Comparison of ENCODE assay signal across 25 mouse cellular contexts in genomic region chr8:119947653-119948052, GRCm38 (mm10). TPM values are rescaled to one million over a fixed set of nuclear protein-coding genes. Genes with fewer than 3 reads are reported as not detected.
DNase-seq lines count a peak whose midpoint lies in the region; ATAC-seq and TF ChIP-seq lines count a peak whose summit lies in the region.
"Had no signal": no experiment of that assay in that cellular context is flagged by ENCODE, and none has a peak within 500 bp of the region (broad histone marks: within the 10 kb centered on the region; RNA-seq: fewer than 3 reads in every experiment).

No protein-coding gene starts in this region.

- no peak overlapping the region for H3K27ac ChIP-seq in hindbrain, postnatal 0 days
- H3K27ac ChIP-seq: forebrain, embryonic 10.5 days; forebrain, embryonic 13.5 days; gastrocnemius, adult 2 months; hindbrain, embryonic 10.5 days; hindbrain, embryonic 13.5 days; intestine, embryonic 15.5 days had no signal

- H3K4me3 ChIP-seq in hindbrain, postnatal 0 days (ENCODE audit: low read length): no peak overlapping the region
- H3K4me3 ChIP-seq: forebrain, embryonic 10.5 days; forebrain, embryonic 13.5 days; gastrocnemius, adult 2 months; hindbrain, embryonic 10.5 days; hindbrain, embryonic 13.5 days; intestine, embryonic 15.5 days had no signal

- H3K4me1 ChIP-seq in hindbrain, postnatal 0 days (ENCODE audit: insufficient read depth, low read length): no peaks in the 10 kb centered on the region

- peak; percentile 6 to 11 for DNase-seq in spleen, postnatal 36 days (ENCODE audit: low spot score in 2 of 2)
- no peak for DNase-seq in spleen, postnatal 10 days (ENCODE audit: low spot score in 2 of 2)
- peak; percentile 47 for DNase-seq in induced T-regulatory cell, adult 2 months (ENCODE audit: low read depth)
- peak; percentile 27 for DNase-seq in splenic B cell, adult 2 months (ENCODE audit: low read depth, low spot score)
- DNase-seq in left cerebral cortex, postnatal 25 days (ENCODE audit: low spot score in 2 of 2): no peak
- no peak for DNase-seq in kidney, postnatal 36 days
- DNase-seq in hindbrain, postnatal 0 days (ENCODE audit: low spot score): no peak
- DNase-seq: cerebellum, adult 18-20 months; cerebellum, postnatal 14 days; gastrocnemius, adult 2 months; gastrocnemius, postnatal 14 days; heart, adult 11 months; heart, postnatal 36 days had no signal

- H3K9me3 ChIP-seq in hindbrain, postnatal 0 days (ENCODE audit: low read length): no peaks in the 10 kb centered on the region
- H3K9me3 ChIP-seq: forebrain, embryonic 10.5 days; forebrain, embryonic 13.5 days; hindbrain, embryonic 10.5 days; hindbrain, embryonic 13.5 days; intestine, embryonic 15.5 days had no signal

- H3K36me3 ChIP-seq in splenic B cell, adult 2 months (ENCODE audit: control insufficient read depth, insufficient read depth, low read length, poor library complexity, severe bottlenecking): peaks cover 5% of the 10 kb centered on the region
- peaks cover 29% of the 10 kb centered on the region for H3K36me3 ChIP-seq in hindbrain, postnatal 0 days (ENCODE audit: insufficient read depth, low read length)

- H3K27me3 ChIP-seq in splenic B cell, adult 2 months (ENCODE audit: control insufficient read depth, insufficient read depth, low read length, poor library complexity, severe bottlenecking): no peaks in the 10 kb centered on the region
- H3K27me3 ChIP-seq in hindbrain, postnatal 0 days (ENCODE audit: insufficient read depth, low read length): no peaks in the 10 kb centered on the region
- H3K27me3 ChIP-seq: forebrain, embryonic 13.5 days; hindbrain, embryonic 13.5 days; intestine, embryonic 15.5 days had no signal

- ATAC-seq in CD4-positive, CD25-positive, alpha-beta regulatory T cell, adult 4 months: peak; percentile 21
- ATAC-seq in hindbrain, postnatal 0 days: no peak
- ATAC-seq: forebrain, embryonic 13.5 days; forebrain, embryonic 16.5 days; hindbrain, embryonic 16.5 days; intestine, embryonic 15.5 days had no signal

- 70% methylated on average over 19 of the region's 19 CpGs for WGBS in hindbrain, postnatal 0 days

- TF ChIP-seq CTCF in hindbrain, postnatal 0 days (IDR thresholded peaks at IDR 0.05; ENCODE audit: low read depth): no peak

- H3K9ac ChIP-seq in hindbrain, postnatal 0 days (replicated peaks; ENCODE audit: low read length): no peak overlapping the region
- H3K9ac ChIP-seq: forebrain, embryonic 13.5 days; hindbrain, embryonic 13.5 days; intestine, embryonic 15.5 days had no signal

- no peak overlapping the region for H3K4me2 ChIP-seq in hindbrain, postnatal 0 days (ENCODE audit: low read depth, low read length)
- H3K4me2 ChIP-seq: forebrain, embryonic 13.5 days; heart, embryonic 11.5 days; hindbrain, embryonic 13.5 days; intestine, embryonic 15.5 days had no signal

- intact Hi-C loops in left cerebral cortex, postnatal 25 days (cut with DNase I): no loop called here

RNA-seq across cellular contexts. Expression of gene Gm20388, which starts 37.0 kb away (rescaled TPM):
- polyA plus RNA-seq in CD4-positive, CD25-positive, alpha-beta regulatory T cell, adult 4 months (2017; shearing (Covaris generic)): 10 to 100 TPM; 10.7 to 12.8 TPM
- 10 to 100 TPM in 1 of 2 experiments, not detected in 1; 18.6 TPM for total RNA-seq in left cerebral cortex, postnatal 25 days (2021)
- total RNA-seq in hindbrain, postnatal 0 days (2014; rRNA removed): 58.0 and 71.3 TPM in 2 replicates
- polyA plus RNA-seq in hindbrain, postnatal 0 days (2015; fragmentation: Nextera tagmentation; extraction: Ambion mirVana): not detected in 2 replicates
- polyA plus RNA-seq: embryonic facial prominence, embryonic 14.5 days; heart, embryonic 14.5 days; heart, postnatal 0 days; intestine, embryonic 15.5 days had no signal

RNA-seq across cellular contexts. Expression of gene Usp10, which starts 37.5 kb away (rescaled TPM):
- 10 to 100 TPM; 56.3 to 97.3 TPM for polyA plus RNA-seq in CD4-positive, CD25-positive, alpha-beta regulatory T cell, adult 4 months (2017; shearing (Covaris generic))
- 10 to 100 TPM; 84.4 to 84.7 TPM for total RNA-seq in left cerebral cortex, postnatal 25 days (2021)
- 88.5 and 91.1 TPM in 2 replicates for total RNA-seq in hindbrain, postnatal 0 days (2014; rRNA removed)
- polyA plus RNA-seq in hindbrain, postnatal 0 days (2015; fragmentation: Nextera tagmentation; extraction: Ambion mirVana): 89.0 and 94.2 TPM in 2 replicates

RNA-seq across cellular contexts. Expression of gene Crispld2, which starts 44.6 kb away (rescaled TPM):
- polyA plus RNA-seq in CD4-positive, CD25-positive, alpha-beta regulatory T cell, adult 4 months (2017; shearing (Covaris generic)): under 1 TPM; 0.11 to 0.14 TPM
- 1 to 10 TPM; 2.1 to 2.5 TPM for total RNA-seq in left cerebral cortex, postnatal 25 days (2021)
- 3.5 and 5.6 TPM in 2 replicates for total RNA-seq in hindbrain, postnatal 0 days (2014; rRNA removed)
- polyA plus RNA-seq in hindbrain, postnatal 0 days (2015; fragmentation: Nextera tagmentation; extraction: Ambion mirVana): 2.5 and 2.6 TPM in 2 replicates

Comparison
In these comparisons a context has a peak if more than half of its experiments do, and no peak if none do; other contexts are left out.
1. DNase-seq: peak in spleen, postnatal 36 days (2 of 2), induced T-regulatory cell, adult 2 months (single experiment) and splenic B cell, adult 2 months (single experiment); none in spleen, postnatal 10 days (0 of 2), left cerebral cortex, postnatal 25 days (0 of 2), kidney, postnatal 36 days (0 of 2) and hindbrain, postnatal 0 days (single experiment).